Mouse (Mus musculus) heart, adult 2 months (tissue): ENCODE measurements at regions not wholly inside any gene's neighbourhood (a gene's known extent, or its start where the extent isn't known, plus 50 kb on each side); places are given as distances from the start of the nearest gene placed in this dataset.

Experiments
- EP300 ChIP-seq: fragments of 200-500 bp; IDR thresholded peaks from 2 replicates; pipeline ENCODE4 v1.6.1; 2011; ENCODE audit warnings: low read depth, low read length, control low read depth; ENCODE audit not compliant: insufficient read depth
- POLR2A ChIP-seq: fragments of 200-500 bp; IDR thresholded peaks from 2 replicates; pipeline ENCODE4 v1.6.1; 2011; ENCODE audit warnings: mild to moderate bottlenecking, low read depth, low read length, control low read depth; ENCODE audit not compliant: insufficient read depth

- TF ChIP-seq POLR2A (no peak), EP300 (no peak)
These were observed 76.3 kb upstream of the Plppr5 start for GRCm38 (mm10) chr3:117498138-117498897.
